Mouse (Mus musculus) telencephalon, adult 2 months (tissue): ENCODE measurements around the gene 2210408I21Rik.

Source experiments
- DNase-seq: peaks from one replicate; pipeline ENCODE4 v3.0.0-alpha.2; 2011; ENCODE audit warnings: low read depth, low spot score

The 2210408I21Rik gene

DNA sequence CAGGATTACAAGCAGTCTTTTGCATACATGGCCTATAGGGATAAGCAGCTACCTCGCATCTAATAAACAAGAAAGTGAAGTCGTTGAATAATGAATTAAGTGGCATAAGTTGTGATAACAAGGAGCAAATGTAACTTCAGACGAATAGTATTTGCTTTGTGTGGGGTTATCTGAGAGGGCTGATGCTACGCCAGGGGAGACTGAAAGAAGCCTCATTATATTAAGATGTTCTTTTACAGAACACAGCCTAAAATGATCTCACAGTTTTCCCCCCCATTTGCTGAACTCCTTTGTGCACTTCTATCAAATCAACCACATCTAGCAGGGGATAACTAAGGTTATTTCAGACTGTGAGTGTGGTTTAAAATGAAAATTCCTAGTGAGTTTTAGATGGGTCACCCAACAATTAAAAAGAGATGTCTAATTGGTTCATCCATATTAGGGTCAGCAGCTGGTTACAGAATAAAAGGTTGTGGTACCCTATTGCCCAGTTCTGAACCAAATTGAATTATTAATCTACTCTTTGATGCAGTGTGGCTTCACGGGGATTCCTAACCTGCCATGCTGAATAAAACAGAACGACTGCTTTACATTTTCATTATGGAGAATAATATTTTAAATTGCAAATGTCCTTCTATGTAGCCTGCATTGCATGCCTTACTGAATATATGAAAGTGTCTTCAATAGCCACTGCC lies 343.2 kb downstream of the 2210408I21Rik start:
- no peak for DNase-seq

DNA sequence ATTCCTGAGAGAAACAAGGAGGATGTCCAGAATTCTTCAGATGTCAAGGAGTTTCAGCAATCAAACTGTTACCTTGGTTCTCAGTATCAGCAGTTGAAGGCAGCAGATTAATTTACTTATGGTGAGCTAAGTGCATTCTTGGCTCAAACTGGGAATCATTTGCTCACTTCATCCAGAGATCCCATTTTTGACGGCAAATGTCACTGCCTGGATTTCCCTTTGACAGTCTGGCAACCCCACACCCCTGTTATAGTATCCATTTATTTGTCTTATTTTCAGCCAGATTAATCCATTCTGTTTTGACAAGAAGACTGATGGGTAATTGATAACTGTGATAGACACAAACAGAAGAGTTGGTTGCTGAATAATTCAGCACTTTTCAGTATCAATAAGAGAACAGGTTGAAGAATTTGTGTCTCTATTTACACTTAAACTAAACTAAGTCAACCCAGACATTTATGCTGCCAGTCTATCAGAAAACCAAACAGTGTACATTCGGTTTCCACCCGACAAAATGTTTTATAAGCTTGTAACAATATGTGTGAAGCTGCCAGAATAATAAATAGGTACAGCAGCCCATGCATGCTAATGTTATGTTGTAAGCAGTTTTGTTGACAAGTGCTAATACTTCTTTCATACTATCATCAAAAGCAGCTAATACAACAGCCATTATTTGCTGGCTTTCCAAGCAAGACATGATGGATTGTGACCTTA lies 354.8 kb downstream of the 2210408I21Rik start:
- DNase-seq, result no peak

DNA sequence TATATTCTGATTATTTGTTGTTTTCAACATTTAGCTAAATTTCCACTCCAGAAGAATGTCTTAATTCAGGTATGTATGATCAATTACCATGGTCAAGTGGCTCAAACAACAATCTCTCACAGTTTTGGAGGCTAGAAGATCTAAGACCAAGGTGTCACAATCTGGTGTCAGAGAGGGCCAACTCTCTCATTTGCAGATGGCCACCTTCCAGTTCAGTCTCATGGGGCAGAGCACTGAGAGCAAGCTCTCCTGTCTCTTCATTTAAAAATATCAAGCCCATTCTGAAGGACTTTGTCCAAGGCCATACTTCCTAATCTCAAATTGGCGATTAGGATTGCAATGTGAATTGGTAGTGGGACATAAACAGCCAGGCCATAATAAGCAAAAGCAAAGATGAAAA lies 378.7 kb downstream of the 2210408I21Rik start:
- DNase-seq, result no peak

GRCm38 (mm10) chr13:77528960-77529699 lies 393.8 kb downstream of the 2210408I21Rik start:
- DNase-seq, result no peak

DNA sequence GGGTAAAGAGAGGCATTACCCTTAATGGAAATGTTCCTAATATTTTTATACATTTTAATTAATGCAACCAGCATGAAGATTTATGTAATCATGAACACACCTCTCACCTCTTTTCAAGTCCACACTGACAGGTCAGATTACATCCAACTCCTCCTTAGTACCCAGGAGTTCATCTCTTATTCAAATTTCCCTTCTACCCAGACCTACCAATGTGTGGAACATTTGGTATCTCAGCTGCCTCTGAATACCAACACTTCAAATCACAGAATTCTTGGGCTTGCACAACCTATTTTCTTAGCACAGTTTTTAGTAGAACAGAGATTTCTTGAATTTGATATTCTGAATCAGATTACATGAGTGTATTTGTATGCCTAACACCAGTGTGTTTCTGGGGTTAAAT lies 394.4 kb downstream of the 2210408I21Rik start:
- DNase-seq, result no peak

GRCm38 (mm10) chr13:77537466-77537865 lies 402.1 kb downstream of the 2210408I21Rik start:
- no peak for DNase-seq

- no peak for DNase-seq
Measured at GRCm38 (mm10) chr13:77547486-77548385, 412.4 kb downstream of the 2210408I21Rik start.

GRCm38 (mm10) chr13:77548386-77548695 lies 413.0 kb downstream of the 2210408I21Rik start:
- DNase-seq, result no peak

- no peak for DNase-seq
Measured at GRCm38 (mm10) chr13:77548750-77549149, 413.4 kb downstream of the 2210408I21Rik start.

- no peak for DNase-seq
Measured at GRCm38 (mm10) chr13:77594011-77594410, 458.7 kb downstream of the 2210408I21Rik start.

GRCm38 (mm10) chr13:77615346-77615745 lies 480.0 kb downstream of the 2210408I21Rik start:
- DNase-seq, result no peak
